Mouse (Mus musculus) Patski (cell line): ENCODE measurements around the gene Sppl2c. TPM values are rescaled to one million over a fixed set of nuclear protein-coding genes. Genes with fewer than 3 reads are reported as not detected.

Experiments
- ATAC-seq: fragments of 100-300 bp; one replicate; pipeline ENCODE4 v1.8.0; 2021
- CTCF ChIA-PET: fragments of 350-600 bp; sonication (Branson Sonifier 250); formaldehyde crosslinking; loops from one replicate; lab custom pipeline; 2022; ENCODE audit warnings: inconsistent platforms; lab: Charles Lee
- POLR2A ChIA-PET: fragments of 350-600 bp; sonication (Branson Sonifier 250); formaldehyde crosslinking; loops from one replicate; lab custom pipeline; 2022; ENCODE audit warnings: antibody characterized with exemption, inconsistent platforms; lab: Charles Lee
- DNase-seq: peaks from one replicate; pipeline ENCODE4 v3.0.0-alpha.2; 2011; ENCODE audit warnings: low read depth, low spot score
- H3K27me3 ChIP-seq: fragments of 371-371 bp; one replicate; pipeline ENCODE4 v1.5.1; 2021
- CTCF ChIP-seq: fragments of 100-300 bp; IDR thresholded peaks from one replicate; pipeline ENCODE4 v1.5.1; 2021
- in situ Hi-C: fragments of 300-500 bp; cut with MboI; formaldehyde crosslinking; loops from 3 replicates; pipeline ENCODE4 v1.11.1; 2018; ENCODE audit warnings: low pct_unique_long_range_greater_than_20kb, mixed read lengths
- polyA plus RNA-seq: library from polyadenylated mRNA; unstranded; gene quantifications from one replicate; pipeline ENCODE4 v1.2.3, GENCODE M21; 2021

Sppl2c gene
- polyA plus RNA-seq, 1 experiment from 2014 or later: not detected

GRCm38 (mm10) chr11:104235881-104236280 is 49.8 kb downstream of the Sppl2c start:
- H3K27me3 ChIP-seq: no peaks in the 10 kb centered on the region
- TF ChIP-seq CTCF: no peak
- ChIA-PET CTCF (no interaction called here), POLR2A (interaction anchor here (1.0 kb wide), 1 partner anchor 10 kb away, joined by 3 read pairs; no protein-coding TSS in a partner anchor)
- no peak for ATAC-seq
- no peak for DNase-seq
- in situ Hi-C loops: no loop called here

GRCm38 (mm10) chr11:104237226-104237625 is 51.1 kb downstream of the Sppl2c start:
- DNase-seq (no peak), ATAC-seq (no peak)
- ChIA-PET CTCF (no interaction called here), POLR2A (interaction anchor here (0.6 to 1.5 kb wide), 3 partner anchors 9 to 59 kb away, joined by 4 to 5 read pairs (median 4); no protein-coding TSS in a partner anchor)
- H3K27me3 ChIP-seq: no peaks in the 10 kb centered on the region
- peak; percentile 46 for TF ChIP-seq CTCF
- in situ Hi-C loops: no loop called here

GRCm38 (mm10) chr11:104237958-104238747 is 52.0 kb downstream of the Sppl2c start:
- CTCF ChIA-PET: no interaction called here
- DNase-seq: no peak
- POLR2A ChIA-PET: interaction anchor here (1.2 kb wide), 1 partner anchor 8 kb away, joined by 4 read pairs; no protein-coding TSS in a partner anchor
- TF ChIP-seq CTCF: no peak
- in situ Hi-C loops: no loop called here
- ATAC-seq: peak; percentile 68
- no peaks in the 10 kb centered on the region for H3K27me3 ChIP-seq

Other genes with a start within 250 kb of the Sppl2c start
- gene Nsf, start 232.3 kb upstream of the Sppl2c start, polyA plus RNA-seq: 26.3 TPM
- gene Arf2, start 219.6 kb upstream of the Sppl2c start, polyA plus RNA-seq: 35.9 TPM
- not detected for gene Crhr1, start 53.5 kb upstream of the Sppl2c start, polyA plus RNA-seq
- gene Mapt, start 45.1 kb downstream of the Sppl2c start, polyA plus RNA-seq: 27.2 TPM